Mouse (Mus musculus) ES-Bruce4 (cell line): ENCODE measurements at regions not wholly inside any gene's neighbourhood (a gene's known extent, or its start where the extent isn't known, plus 50 kb on each side); places are given as distances from the start of the nearest gene placed in this dataset.

Experiments used
- CTCF ChIP-seq: IDR thresholded peaks from one replicate; pipeline ENCODE4 v1.8.1; 2011; ENCODE audit warnings: low read depth, low read length
- EP300 ChIP-seq: IDR thresholded peaks from 2 replicates; pipeline ENCODE4 v1.6.1; 2011; ENCODE audit warnings: low read depth, low read length; ENCODE audit not compliant: insufficient read depth

GRCm38 (mm10) chr2:9744181-9744580 lies 136.9 kb upstream of the 4930412O13Rik start:
- TF ChIP-seq EP300 (no peak), CTCF (no peak)
